In genomic region chr11:24080541-24080940, GRCm38 (mm10) we compare ENCODE assay signal across 8 mouse cellular contexts. TPM values are rescaled to one million over a fixed set of nuclear protein-coding genes. Genes with fewer than 3 reads are reported as not detected.
A peak's percentile ranks its signal among the peaks of the same experiment; 100 is the strongest.
DNase-seq lines count a peak whose midpoint lies in the region; ATAC-seq and TF ChIP-seq lines count a peak whose summit lies in the region.

No protein-coding gene starts in this region.

- H3K27me3 ChIP-seq in heart, adult 2 months (ENCODE audit: control insufficient read depth, insufficient read depth, low read length), result peaks cover 14% of the 10 kb centered on the region
- H3K27me3 ChIP-seq in MEL (ENCODE audit: control insufficient read depth in 1 of 2, insufficient read depth in 2 of 2, low read length in 2 of 2), result no peaks in the 10 kb centered on the region
- H3K27me3 ChIP-seq in forebrain, embryonic 11.5 days (ENCODE audit: control insufficient read depth, insufficient read depth, low read length), result no peaks in the 10 kb centered on the region
- H3K27me3 ChIP-seq in intestine, postnatal 0 days (replicated peaks; ENCODE audit: control insufficient read depth, insufficient read depth, low read length), result no peaks in the 10 kb centered on the region
- no peaks in the 10 kb centered on the region for H3K27me3 ChIP-seq in midbrain, embryonic 13.5 days
- H3K27me3 ChIP-seq in stomach, embryonic 15.5 days (replicated peaks), result no peaks in the 10 kb centered on the region

- peak overlapping the region; percentile 54 for H3K4me3 ChIP-seq in heart, adult 2 months
- H3K4me3 ChIP-seq in MEL (ENCODE audit: control insufficient read depth in 1 of 2, insufficient read depth in 1 of 2, low read depth in 2 of 2, low read length in 2 of 2), result peak overlapping the region; percentile 69 to 82
- peak overlapping the region; percentile 85 for H3K4me3 ChIP-seq in forebrain, embryonic 11.5 days (ENCODE audit: low read depth, low read length)
- peak overlapping the region; percentile 76 for H3K4me3 ChIP-seq in intestine, postnatal 0 days (ENCODE audit: low read depth, low read length)
- peak overlapping the region; percentile 79 for H3K4me3 ChIP-seq in midbrain, embryonic 13.5 days (replicated peaks)
- H3K4me3 ChIP-seq in stomach, embryonic 15.5 days (replicated peaks), result peak overlapping the region; percentile 68

- under 1% methylated on average over 28 of the region's 30 CpGs for WGBS in heart, adult 2 months
- under 1% methylated on average over 28 of the region's 30 CpGs for WGBS in forebrain, embryonic 11.5 days
- WGBS in intestine, postnatal 0 days, result 1% methylated on average over 29 of the region's 30 CpGs
- under 1% methylated on average over 30 of the region's 30 CpGs for WGBS in midbrain, embryonic 13.5 days
- WGBS in stomach, embryonic 15.5 days, result under 1% methylated on average over 30 of the region's 30 CpGs

- intact Hi-C loops in heart, adult 2 months (cut with DNase I), result loop anchor here (2.0 to 10.0 kb wide), 2 partner anchors 164 to 1220 kb away; no protein-coding TSS in a partner anchor
- intact Hi-C loops in heart, postnatal 25 days (cut with DNase I), result loop anchor here (5.0 kb wide), 1 partner anchor 1222 kb away; no protein-coding TSS in a partner anchor

- peak; percentile 22 for ATAC-seq in forebrain, embryonic 11.5 days (replicated peaks; ENCODE audit: low FRiP score)
- peak; percentile 5; the same call in 1 of the 2 replicates for ATAC-seq in intestine, postnatal 0 days
- peak; percentile 32 for ATAC-seq in midbrain, embryonic 13.5 days
- ATAC-seq in stomach, embryonic 15.5 days (ENCODE audit: insufficient read depth, low FRiP score, low read depth), result 0 out of 2 replicates have a peak, but pooled peaks have one; percentile 8

- H3K4me1 ChIP-seq in heart, adult 2 months (ENCODE audit: control insufficient read depth, insufficient read depth, low read length), result peaks cover 3% of the 10 kb centered on the region
- H3K4me1 ChIP-seq in MEL (ENCODE audit: control insufficient read depth in 1 of 2, insufficient read depth in 2 of 2, low read length in 2 of 2), result peaks cover 6 to 11% of the 10 kb centered on the region in 2 experiments; a peak in 3 of 4 replicates
- H3K4me1 ChIP-seq in forebrain, embryonic 11.5 days (replicated peaks; ENCODE audit: control insufficient read depth, insufficient read depth, low read length), result peaks cover 6% of the 10 kb centered on the region; the same call in 1 of the 2 replicates
- H3K4me1 ChIP-seq in intestine, postnatal 0 days (replicated peaks; ENCODE audit: control insufficient read depth, insufficient read depth, low read length), result no peaks in the 10 kb centered on the region
- peaks cover 40% of the 10 kb centered on the region for H3K4me1 ChIP-seq in midbrain, embryonic 13.5 days (replicated peaks)
- H3K4me1 ChIP-seq in stomach, embryonic 15.5 days, result peaks cover 13% of the 10 kb centered on the region; the same call in 1 of the 2 replicates

- no peaks in the 10 kb centered on the region for H3K79me2 ChIP-seq in heart, adult 2 months (replicated peaks; ENCODE audit: control insufficient read depth, insufficient read depth, low read length)
- peaks cover 93% of the 10 kb centered on the region for H3K79me2 ChIP-seq in MEL (ENCODE audit: control insufficient read depth, insufficient read depth, low read length, poor library complexity)

- H3K36me3 ChIP-seq in heart, adult 2 months (ENCODE audit: control insufficient read depth, insufficient read depth, low read length), result no peaks in the 10 kb centered on the region
- H3K36me3 ChIP-seq in MEL (ENCODE audit: control insufficient read depth in 1 of 2, insufficient read depth in 2 of 2, low read length in 2 of 2), result peaks cover 10 to 21% of the 10 kb centered on the region in 2 experiments
- H3K36me3 ChIP-seq in forebrain, embryonic 11.5 days (ENCODE audit: control insufficient read depth, insufficient read depth, low read length), result peaks cover under 1% of the 10 kb centered on the region; the same call in 1 of the 2 replicates
- no peaks in the 10 kb centered on the region for H3K36me3 ChIP-seq in intestine, postnatal 0 days (ENCODE audit: control insufficient read depth, insufficient read depth)
- peaks cover 4% of the 10 kb centered on the region for H3K36me3 ChIP-seq in midbrain, embryonic 13.5 days
- no peaks in the 10 kb centered on the region for H3K36me3 ChIP-seq in stomach, embryonic 15.5 days

- H3K27ac ChIP-seq in heart, adult 2 months, result no peak overlapping the region
- H3K27ac ChIP-seq in MEL (ENCODE audit: control insufficient read depth, low read depth, low read length), result peak overlapping the region; percentile 96
- H3K27ac ChIP-seq in forebrain, embryonic 11.5 days (ENCODE audit: low read depth, low read length), result peak overlapping the region; percentile 97
- H3K27ac ChIP-seq in intestine, postnatal 0 days (ENCODE audit: low read depth, low read length), result no peak overlapping the region; the same call in 1 of the 2 replicates
- H3K27ac ChIP-seq in midbrain, embryonic 13.5 days, result peak overlapping the region; percentile 97
- H3K27ac ChIP-seq in stomach, embryonic 15.5 days, result peak overlapping the region; percentile 96

- no peak for TF ChIP-seq EP300 in heart, adult 2 months (IDR thresholded peaks at IDR 0.05; ENCODE audit: insufficient read depth, low read depth, low read length)
- TF ChIP-seq EP300 in MEL (IDR thresholded peaks at IDR 0.05; ENCODE audit: low read depth in 1 of 2, low read length in 2 of 2), result no peak

- peak overlapping the region; percentile 62 for H3K9ac ChIP-seq in heart, adult 2 months (ENCODE audit: low read depth, low read length)
- peak overlapping the region; percentile 98 for H3K9ac ChIP-seq in MEL (ENCODE audit: control insufficient read depth, low read depth, low read length, poor library complexity, severe bottlenecking)
- peak overlapping the region; percentile 98 for H3K9ac ChIP-seq in forebrain, embryonic 11.5 days (ENCODE audit: low read length)
- H3K9ac ChIP-seq in intestine, postnatal 0 days (ENCODE audit: low read depth, low read length), result peak overlapping the region; percentile 53
- H3K9ac ChIP-seq in midbrain, embryonic 13.5 days (replicated peaks), result peak overlapping the region; percentile 95
- peak overlapping the region; percentile 52; the same call in 1 of the 2 replicates for H3K9ac ChIP-seq in stomach, embryonic 15.5 days

- H3K9me3 ChIP-seq in MEL (replicated peaks; ENCODE audit: insufficient read depth, low read length), result no peaks in the 10 kb centered on the region
- no peaks in the 10 kb centered on the region for H3K9me3 ChIP-seq in forebrain, embryonic 11.5 days (ENCODE audit: control insufficient read depth, low read length)
- H3K9me3 ChIP-seq in intestine, postnatal 0 days (ENCODE audit: control insufficient read depth), result no peaks in the 10 kb centered on the region
- no peaks in the 10 kb centered on the region for H3K9me3 ChIP-seq in midbrain, embryonic 13.5 days
- no peaks in the 10 kb centered on the region for H3K9me3 ChIP-seq in stomach, embryonic 15.5 days

- no peak for TF ChIP-seq RAD21 in MEL (IDR thresholded peaks at IDR 0.05; ENCODE audit: low read depth, low read length)

- TF ChIP-seq CTCF in heart, adult 2 months (IDR thresholded peaks at IDR 0.05), result no peak
- TF ChIP-seq CTCF in MEL (IDR thresholded peaks at IDR 0.05 in 2 of 3, conservative IDR thresholded peaks at IDR 0.05 in 1 of 3; ENCODE audit: control insufficient read depth in 1 of 3, insufficient read depth in 1 of 3, low read depth in 2 of 3, low read length in 3 of 3, poor library complexity in 1 of 3, severe bottlenecking in 1 of 3), result no peak
- no peak for TF ChIP-seq CTCF in intestine, postnatal 0 days (IDR thresholded peaks at IDR 0.05; ENCODE audit: low read depth)

- no peak for TF ChIP-seq POLR2A in heart, adult 2 months (IDR thresholded peaks at IDR 0.05; ENCODE audit: insufficient read depth, low read depth, low read length)
- TF ChIP-seq POLR2A in MEL (IDR thresholded peaks at IDR 0.05; ENCODE audit: control insufficient read depth in 1 of 2, insufficient read depth in 1 of 2, low read depth in 1 of 2, low read length in 2 of 2, poor library complexity in 1 of 2), result peak in 1 of 2 experiments; percentile 33; a peak in 1 of 4 replicates

- peak; percentile 36 to 43 for DNase-seq in heart, adult 2 months
- no peak for DNase-seq in heart, postnatal 25 days (ENCODE audit: low spot score)
- DNase-seq in MEL (ENCODE audit: low read depth, low spot score), result peak; percentile 86
- DNase-seq in forebrain, embryonic 11.5 days (ENCODE audit: low spot score), result peak; percentile 87
- DNase-seq in cerebellum, adult 11-12 months, result no peak

- H3K4me2 ChIP-seq in forebrain, embryonic 11.5 days (ENCODE audit: low read depth, low read length, severe bottlenecking), result peak overlapping the region; percentile 98
- H3K4me2 ChIP-seq in intestine, postnatal 0 days (replicated peaks; ENCODE audit: low read depth), result peak overlapping the region; percentile 100
- H3K4me2 ChIP-seq in midbrain, embryonic 13.5 days (replicated peaks), result peak overlapping the region; percentile 93
- peak overlapping the region; percentile 98 for H3K4me2 ChIP-seq in stomach, embryonic 15.5 days

TF ChIP-seq in MEL, 35 proteins besides CTCF, POLR2A, EP300 and RAD21 (continues in another document):
- no peak for TF ChIP-seq GABPA (IDR thresholded peaks at IDR 0.05; ENCODE audit: low read depth, low read length)
- no peak for TF ChIP-seq HCFC1 (IDR thresholded peaks at IDR 0.05; ENCODE audit: low read depth, low read length)

RNA-seq across cellular contexts. Expression of gene Bcl11a, which starts 2.7 kb away (rescaled TPM):
- total RNA-seq in heart, adult 2 months (2021), result 1 to 10 TPM; 2.4 to 4.2 TPM
- 1.1 and 1.7 TPM in 2 replicates for polyA plus RNA-seq in heart, adult 2 months (2012; rRNA removed)
- total RNA-seq in heart, postnatal 25 days (2021), result 1 to 10 TPM; 4.2 to 4.7 TPM
- 37.0 and 43.8 TPM in 2 replicates for total RNA-seq in MEL (2012; rRNA removed)
- 100 to 1,000 TPM in 1 of 2 experiments, 10 to 100 TPM in 1; 83.8 to 112 TPM for polyA plus RNA-seq in MEL (2012; ENCODE audit: insufficient read depth in 1 of 2, insufficient read length in 2 of 2, low read depth in 1 of 2, low replicate concordance in 2 of 2, missing spikeins in 1 of 2)
- 97.0 and 101 TPM in 2 replicates for polyA plus RNA-seq in forebrain, embryonic 11.5 days (2014; fragmentation: Nextera tagmentation; extraction: Ambion mirVana)
- polyA plus RNA-seq in intestine, postnatal 0 days (2015; fragmentation: Nextera tagmentation; extraction: Ambion mirVana), result 5.9 and 6.5 TPM in 2 replicates
- polyA plus RNA-seq in midbrain, embryonic 13.5 days (2015; fragmentation: Nextera tagmentation; extraction: Ambion mirVana), result 97.6 and 102 TPM in 2 replicates
- 24.5 and 25.1 TPM in 2 replicates for polyA plus RNA-seq in stomach, embryonic 15.5 days (2015; fragmentation: Nextera tagmentation; extraction: Ambion mirVana)

RNA-seq across cellular contexts. Expression of gene A830031A19Rik, which starts 5.7 kb away (rescaled TPM):
- total RNA-seq in heart, adult 2 months (2021), result not detected
- not detected in 2 replicates for polyA plus RNA-seq in heart, adult 2 months (2012; rRNA removed)
- not detected for total RNA-seq in heart, postnatal 25 days (2021)
- total RNA-seq in MEL (2012; rRNA removed), result not detected in 2 replicates
- not detected for polyA plus RNA-seq in MEL (2012; ENCODE audit: insufficient read depth in 1 of 2, insufficient read length in 2 of 2, low read depth in 1 of 2, low replicate concordance in 2 of 2, missing spikeins in 1 of 2)
- polyA plus RNA-seq in forebrain, embryonic 11.5 days (2014; fragmentation: Nextera tagmentation; extraction: Ambion mirVana), result not detected in 2 replicates
- not detected in 2 replicates for polyA plus RNA-seq in intestine, postnatal 0 days (2015; fragmentation: Nextera tagmentation; extraction: Ambion mirVana)
- not detected in 2 replicates for polyA plus RNA-seq in midbrain, embryonic 13.5 days (2015; fragmentation: Nextera tagmentation; extraction: Ambion mirVana)
- not detected in 2 replicates for polyA plus RNA-seq in stomach, embryonic 15.5 days (2015; fragmentation: Nextera tagmentation; extraction: Ambion mirVana)

Comparison
In these comparisons a context has a peak if more than half of its experiments do, and no peak if none do; other contexts are left out.
1. DNase-seq: peak in heart, adult 2 months (2 of 2), MEL (single experiment) and forebrain, embryonic 11.5 days (single experiment); none in heart, postnatal 25 days (single experiment) and cerebellum, adult 11-12 months (single experiment).
2. H3K27ac ChIP-seq: peak in MEL (single experiment), forebrain, embryonic 11.5 days (single experiment), midbrain, embryonic 13.5 days (single experiment) and stomach, embryonic 15.5 days (single experiment); none in heart, adult 2 months (single experiment) and intestine, postnatal 0 days (single experiment).
3. Peak in every context shown above with its lines, with median percentiles within 50 percentile points of each other: H3K4me3 ChIP-seq, H3K9ac ChIP-seq, ATAC-seq and H3K4me2 ChIP-seq.